Mouse (Mus musculus): Measurements from ENCODE around the gene Rps6ka3. TPM values are rescaled to one million over a fixed set of nuclear protein-coding genes. Genes with fewer than 3 reads are reported as not detected.

Rps6ka3 gene
- polyA plus RNA-seq (2012; fragmentation: generic; extraction: Trizol) = 1 to 10 TPM in 1 of 2 experiments, under 1 TPM in 1; 0.97 to 3.8 TPM

GRCm38 (mm10) chrX:159210007-159210406 lies at the start of gene Rps6ka3:
Gene Rps6ka3, plus strand, starts transcription at chrX:159210307.

GRCm38 (mm10) chrX:159371831-159372752 lies 162.0 kb downstream of the Rps6ka3 start, which contains the start of gene Eif1ax:
Gene Eif1ax, plus strand, starts transcription at chrX:159372178.

GRCm38 (mm10) chrX:159414130-159414828 lies 204.2 kb downstream of the Rps6ka3 start, which contains the start of gene Map7d2:
Gene Map7d2, plus strand, starts transcription at chrX:159414572.

Other genes with a start within 250 kb of the Rps6ka3 start
- 100 to 1,000 TPM in 1 of 2 experiments, 10 to 100 TPM in 1; 27.5 to 114 TPM for gene Eif1ax, start 161.9 kb downstream of the Rps6ka3 start, polyA plus RNA-seq (2012; fragmentation: generic; extraction: Trizol)
- gene Map7d2, start 204.3 kb downstream of the Rps6ka3 start, polyA plus RNA-seq (2012; fragmentation: generic; extraction: Trizol) = under 1 TPM; 0.02 to 0.58 TPM

Data from C3H10T1/2 (cell line).